Mouse (Mus musculus): Measurements from ENCODE around the gene Il10rb.

The Il10rb gene

GRCm38 (mm10) chr16:91405640-91406584, at the start of gene Il10rb:
Gene Il10rb (plus strand): TSS chr16:91406164.
- peak; percentile 90 for DNase-seq

- DNase-seq, result no peak
Measured at GRCm38 (mm10) chr16:91356760-91357525, 49.0 kb upstream of the Il10rb start.

GRCm38 (mm10) chr16:91357526-91357900, 48.5 kb upstream of the Il10rb start:
- no peak for DNase-seq

DNA sequence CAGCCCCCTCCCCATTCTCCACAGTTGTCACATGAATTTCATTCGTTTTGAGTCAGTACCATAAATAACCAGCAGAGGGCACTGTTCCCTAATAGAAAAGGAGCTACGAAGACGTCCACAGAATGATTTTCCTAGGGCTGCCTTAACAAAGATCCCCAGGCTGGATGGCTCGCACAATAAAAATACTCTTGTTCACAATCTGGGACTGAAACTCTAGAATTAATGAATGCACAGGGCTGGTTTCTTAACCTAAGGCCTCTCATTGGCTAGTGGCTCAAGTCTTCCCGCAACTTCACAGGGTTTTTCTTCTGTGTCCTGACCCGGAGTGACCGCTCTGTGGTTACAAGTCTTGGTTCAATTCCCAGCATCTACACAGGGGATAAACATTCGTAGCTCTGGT, 47.4 kb upstream of the Il10rb start:
- no peak for DNase-seq

GRCm38 (mm10) chr16:91359531-91359930, 46.4 kb upstream of the Il10rb start:
- no peak for DNase-seq

DNA sequence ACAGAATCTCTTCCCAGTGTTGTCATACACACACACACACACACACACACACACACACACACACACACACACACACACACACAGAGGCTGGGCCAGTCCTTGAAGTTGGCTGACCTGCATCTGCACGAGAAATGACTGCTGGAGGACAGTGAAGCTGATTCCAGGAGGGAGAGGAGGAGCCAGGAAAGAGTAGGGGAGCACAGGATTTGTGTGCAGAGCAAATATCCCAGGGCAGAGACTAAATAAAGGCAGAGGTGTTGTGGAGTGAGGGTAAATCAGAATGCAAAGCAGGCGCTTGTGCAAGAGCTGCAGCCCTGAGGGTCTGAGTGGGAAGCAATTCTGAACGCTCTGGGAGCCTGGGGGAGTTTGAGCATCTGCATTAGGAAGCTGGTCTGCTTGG, 45.8 kb upstream of the Il10rb start:
- no peak for DNase-seq

GRCm38 (mm10) chr16:91362006-91362405, 44.0 kb upstream of the Il10rb start:
- DNase-seq, result no peak

GRCm38 (mm10) chr16:91362616-91363272, 43.2 kb upstream of the Il10rb start:
- no peak for DNase-seq

- no peak for DNase-seq
Measured at GRCm38 (mm10) chr16:91363483-91363882, 42.5 kb upstream of the Il10rb start.

- DNase-seq, result no peak
Measured at GRCm38 (mm10) chr16:91366567-91366966, 39.4 kb upstream of the Il10rb start.

DNA sequence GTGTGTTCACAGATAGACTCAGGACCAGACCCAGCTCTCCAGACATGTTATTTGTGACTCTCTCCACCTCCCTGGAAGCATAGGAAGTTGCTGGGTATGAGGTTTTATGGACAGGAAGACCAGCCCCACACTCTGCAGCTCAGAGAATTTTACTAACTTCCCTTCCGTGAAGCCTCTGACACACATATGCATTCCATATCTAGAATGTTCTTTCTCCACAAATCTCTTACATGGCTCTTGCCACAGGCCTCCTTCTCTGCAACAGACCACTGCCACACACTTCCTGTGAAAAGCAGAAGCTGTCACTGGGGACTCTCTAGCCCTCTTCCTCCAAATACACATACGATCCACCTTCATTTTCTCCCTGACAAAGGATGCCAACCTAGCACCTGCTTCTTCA, 38.9 kb upstream of the Il10rb start:
- DNase-seq, result no peak

- DNase-seq, result peak; percentile 94
Measured at GRCm38 (mm10) chr16:91372577-91373472, 33.1 kb upstream of the Il10rb start, which contains the start of gene Ifnar2. Gene Ifnar2 (plus strand): TSS chr16:91372783.

DNA sequence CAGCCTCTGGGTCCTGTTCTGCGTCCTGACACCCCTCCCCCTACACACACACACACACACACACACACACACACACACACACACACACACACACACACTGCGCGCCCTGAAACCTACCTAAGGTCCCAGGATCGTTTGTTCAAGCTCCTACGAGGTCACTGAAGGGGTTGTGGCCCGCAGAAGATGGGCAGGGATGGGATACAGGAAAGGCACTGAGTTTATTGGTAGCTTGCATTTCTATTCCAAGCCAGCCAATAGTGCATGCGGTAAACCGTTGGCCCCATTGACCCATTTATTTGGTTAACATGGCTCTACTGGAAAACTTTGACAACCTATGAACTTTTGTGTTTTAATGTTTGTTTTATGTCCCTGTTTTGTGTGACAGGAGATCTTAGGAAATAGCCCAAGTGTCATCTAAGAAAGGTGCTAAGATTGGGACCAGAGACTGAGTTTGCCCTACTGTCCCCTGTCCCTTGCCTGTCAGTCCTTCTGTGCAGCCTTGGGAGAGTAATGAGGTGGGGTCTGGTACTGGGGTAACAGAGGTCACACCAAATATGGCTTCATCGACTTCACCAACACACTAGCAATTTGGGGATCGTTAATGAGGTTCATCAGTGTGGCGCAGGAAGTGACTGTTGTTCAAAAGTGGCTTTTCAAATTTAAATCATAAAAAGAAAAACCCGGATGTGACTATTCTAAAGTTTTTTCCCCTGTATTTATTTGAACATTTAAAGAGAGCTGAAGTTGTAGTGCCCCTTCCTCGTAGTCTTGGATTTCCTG, 32.3 kb upstream of the Il10rb start:
- DNase-seq, result peak; percentile 49

GRCm38 (mm10) chr16:91374253-91374634, 31.7 kb upstream of the Il10rb start:
- no peak for DNase-seq

- DNase-seq, result no peak
Measured at GRCm38 (mm10) chr16:91376701-91377100, 29.3 kb upstream of the Il10rb start.

GRCm38 (mm10) chr16:91378431-91378986, 27.5 kb upstream of the Il10rb start:
- DNase-seq, result no peak

DNA sequence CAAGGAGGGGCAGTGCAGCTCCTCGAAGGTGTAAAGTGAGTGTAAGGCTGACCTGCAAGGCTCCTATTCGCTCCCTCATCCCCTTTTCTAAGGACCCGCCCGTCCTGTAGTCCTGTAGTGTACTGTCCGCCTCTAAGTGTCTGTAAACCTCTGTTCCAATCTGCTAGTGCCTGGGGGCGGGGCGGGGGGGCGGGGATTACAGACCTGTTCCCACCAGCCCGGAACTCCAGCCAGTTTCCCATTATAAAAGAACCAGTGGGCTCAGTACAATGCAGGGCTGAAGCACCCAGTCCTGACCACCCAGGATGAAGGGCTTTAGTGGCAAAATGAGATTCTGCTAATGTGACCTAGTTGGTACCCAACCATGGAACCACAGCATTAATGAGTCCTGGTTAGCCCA, 27.0 kb upstream of the Il10rb start:
- no peak for DNase-seq

GRCm38 (mm10) chr16:91379412-91379811, 26.6 kb upstream of the Il10rb start:
- no peak for DNase-seq

DNA sequence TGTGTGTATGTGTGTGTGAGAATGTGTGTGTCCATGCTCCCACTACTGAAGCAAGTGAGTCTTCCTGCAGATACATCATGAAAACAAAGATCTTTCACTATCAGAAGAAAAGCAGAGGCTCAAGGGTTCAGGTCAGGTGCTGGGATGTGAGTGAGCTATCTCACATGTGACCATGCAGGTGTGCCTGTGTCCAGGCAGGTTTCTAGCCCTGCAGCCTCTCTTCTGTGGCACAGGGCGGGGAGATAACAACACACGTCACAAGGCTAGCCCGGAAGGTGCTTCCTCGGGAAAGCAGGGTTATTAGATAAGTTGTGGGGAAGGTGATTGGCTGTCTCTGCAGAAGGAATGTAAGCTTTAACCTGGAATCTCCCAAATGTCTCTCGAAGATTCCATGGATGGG, 25.8 kb upstream of the Il10rb start:
- peak; percentile 61 for DNase-seq

DNA sequence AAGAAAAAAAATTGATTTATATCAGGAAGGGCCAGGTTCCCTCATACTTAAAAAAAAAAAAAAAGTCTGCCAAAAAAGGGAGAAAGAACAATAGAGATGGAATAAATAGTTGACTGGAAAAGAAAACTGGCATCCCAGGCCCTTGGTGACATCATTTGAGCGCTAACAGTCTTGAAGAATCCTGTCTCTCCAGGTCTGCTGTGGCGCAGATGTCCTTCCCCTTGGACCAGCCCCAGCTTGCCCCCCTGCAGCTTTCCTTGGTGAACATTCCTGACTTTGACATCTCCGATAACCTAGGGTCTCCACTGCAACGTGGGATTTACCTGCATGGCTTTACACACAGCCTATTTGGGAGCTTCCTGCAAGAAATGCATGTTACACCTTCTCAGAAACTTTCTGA, 24.4 kb upstream of the Il10rb start:
- DNase-seq, result no peak

DNA sequence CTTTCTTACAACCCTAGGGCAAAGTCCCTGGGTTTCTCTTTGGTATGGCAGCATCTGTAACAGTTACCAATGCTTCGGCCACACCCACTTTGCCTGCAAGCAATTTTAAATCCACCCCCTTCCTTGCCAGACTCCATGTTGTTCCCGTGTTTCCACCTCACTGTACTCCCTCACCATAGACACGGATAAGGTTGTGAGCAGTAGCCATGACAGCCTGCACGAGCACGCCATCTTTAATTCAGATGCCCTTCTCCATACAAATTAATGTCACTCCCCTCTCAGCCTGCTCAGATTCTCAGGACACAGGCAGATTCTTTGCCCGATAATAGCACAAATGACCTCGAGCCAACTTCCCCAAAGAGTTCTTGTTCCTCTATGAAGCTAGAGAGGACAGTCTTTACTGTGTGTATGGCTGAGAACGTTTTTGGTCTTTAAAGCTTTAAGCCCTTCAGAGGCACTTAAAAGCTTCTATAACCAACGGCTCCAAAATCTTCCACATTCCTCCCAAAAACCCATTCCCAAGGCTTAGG, 23.6 kb upstream of the Il10rb start:
- no peak for DNase-seq

All from liver (tissue).